Mouse (Mus musculus): Measurements from ENCODE around the gene Nt5c2. TPM values are rescaled to one million over a fixed set of nuclear protein-coding genes. Genes with fewer than 3 reads are reported as not detected.

Nt5c2 gene
- polyA plus RNA-seq, 1 experiment: 76.9 TPM

- Histone ChIP-seq H3K9ac (ENCODE audit: low read depth, poor library complexity, severe bottlenecking) (no peak overlapping the region), H3K27me3 (ENCODE audit: control insufficient read depth, insufficient read depth, low read length, poor library complexity, severe bottlenecking) (no peaks in the 10 kb centered on the region), H3K4me3 (ENCODE audit: low read depth, low read length) (no peak overlapping the region), H3K4me1 (ENCODE audit: control insufficient read depth, insufficient read depth, low read length) (no peaks in the 10 kb centered on the region), H3K9me3 (replicated peaks; ENCODE audit: control insufficient read depth, insufficient read depth, low read length, poor library complexity, severe bottlenecking) (0 out of 2 replicates have a peak, but pooled peaks cover 2% of the 10 kb centered on the region), H3K36me3 (ENCODE audit: control insufficient read depth, insufficient read depth, low read length, poor library complexity, severe bottlenecking) (peaks cover 48% of the 10 kb centered on the region), H3K27ac (ENCODE audit: insufficient read depth, low read length) (no peak overlapping the region)
- TF ChIP-seq EP300 (IDR thresholded peaks at IDR 0.05; ENCODE audit: insufficient read depth, low read depth, low read length): no peak
- TF ChIP-seq CTCF (IDR thresholded peaks at IDR 0.05; ENCODE audit: low read depth, low read length): no peak
- TF ChIP-seq POLR2A (IDR thresholded peaks at IDR 0.05; ENCODE audit: insufficient read depth, low read length): no peak
Measured at GRCm38 (mm10) chr19:46892856-46893255, 122.1 kb downstream of the Nt5c2 start.

- H3K4me3 ChIP-seq (ENCODE audit: low read depth, low read length): no peak overlapping the region
- no peak for TF ChIP-seq POLR2A (IDR thresholded peaks at IDR 0.05; ENCODE audit: insufficient read depth, low read length)
- TF ChIP-seq CTCF (IDR thresholded peaks at IDR 0.05; ENCODE audit: low read depth, low read length): no peak
- no peak for TF ChIP-seq EP300 (IDR thresholded peaks at IDR 0.05; ENCODE audit: insufficient read depth, low read depth, low read length)
- H3K27me3 ChIP-seq (ENCODE audit: control insufficient read depth, insufficient read depth, low read length, poor library complexity, severe bottlenecking): no peaks in the 10 kb centered on the region
- H3K9me3 ChIP-seq (replicated peaks; ENCODE audit: control insufficient read depth, insufficient read depth, low read length, poor library complexity, severe bottlenecking): no peaks in the 10 kb centered on the region
- H3K27ac ChIP-seq (ENCODE audit: insufficient read depth, low read length): no peak overlapping the region
- no peaks in the 10 kb centered on the region for H3K4me1 ChIP-seq (ENCODE audit: control insufficient read depth, insufficient read depth, low read length)
- no peak overlapping the region for H3K9ac ChIP-seq (ENCODE audit: low read depth, poor library complexity, severe bottlenecking)
- H3K36me3 ChIP-seq (ENCODE audit: control insufficient read depth, insufficient read depth, low read length, poor library complexity, severe bottlenecking): peaks cover 44% of the 10 kb centered on the region
Measured at GRCm38 (mm10) chr19:46890657-46891056, 124.3 kb downstream of the Nt5c2 start.

DNA sequence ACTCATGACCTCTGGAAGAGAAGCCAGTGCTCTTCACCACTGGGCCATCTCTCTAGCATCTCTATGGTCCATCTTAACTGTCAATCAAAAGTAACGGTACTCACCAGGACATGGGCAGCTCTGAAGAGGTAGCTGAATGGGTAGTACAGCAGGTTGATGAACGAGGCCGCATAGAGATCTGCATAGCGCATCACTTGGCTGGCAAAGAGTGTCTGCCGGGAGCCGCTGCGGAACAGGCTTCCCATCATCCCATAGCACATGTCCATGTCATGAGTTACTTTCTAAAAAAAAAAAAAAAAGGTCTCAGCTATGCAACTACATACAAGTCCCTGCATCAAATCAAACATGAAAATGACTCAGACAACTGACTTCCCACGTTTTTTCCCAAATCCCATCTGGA lies 125.3 kb downstream of the Nt5c2 start:
- Histone ChIP-seq H3K27me3 (ENCODE audit: control insufficient read depth, insufficient read depth, low read length, poor library complexity, severe bottlenecking) (no peaks in the 10 kb centered on the region), H3K9me3 (replicated peaks; ENCODE audit: control insufficient read depth, insufficient read depth, low read length, poor library complexity, severe bottlenecking) (no peaks in the 10 kb centered on the region), H3K9ac (ENCODE audit: low read depth, poor library complexity, severe bottlenecking) (no peak overlapping the region), H3K4me1 (ENCODE audit: control insufficient read depth, insufficient read depth, low read length) (no peaks in the 10 kb centered on the region), H3K36me3 (ENCODE audit: control insufficient read depth, insufficient read depth, low read length, poor library complexity, severe bottlenecking) (peaks cover 46% of the 10 kb centered on the region), H3K4me3 (ENCODE audit: low read depth, low read length) (no peak overlapping the region), H3K27ac (ENCODE audit: insufficient read depth, low read length) (no peak overlapping the region)
- TF ChIP-seq CTCF (IDR thresholded peaks at IDR 0.05; ENCODE audit: low read depth, low read length) (no peak), POLR2A (IDR thresholded peaks at IDR 0.05; ENCODE audit: insufficient read depth, low read length) (no peak), EP300 (IDR thresholded peaks at IDR 0.05; ENCODE audit: insufficient read depth, low read depth, low read length) (no peak)

GRCm38 (mm10) chr19:46887811-46888527 lies 127.0 kb downstream of the Nt5c2 start:
- H3K36me3 ChIP-seq (ENCODE audit: control insufficient read depth, insufficient read depth, low read length, poor library complexity, severe bottlenecking): peaks cover 46% of the 10 kb centered on the region
- no peak overlapping the region for H3K9ac ChIP-seq (ENCODE audit: low read depth, poor library complexity, severe bottlenecking)
- H3K4me1 ChIP-seq (ENCODE audit: control insufficient read depth, insufficient read depth, low read length): no peaks in the 10 kb centered on the region
- no peaks in the 10 kb centered on the region for H3K27me3 ChIP-seq (ENCODE audit: control insufficient read depth, insufficient read depth, low read length, poor library complexity, severe bottlenecking)
- no peaks in the 10 kb centered on the region for H3K9me3 ChIP-seq (replicated peaks; ENCODE audit: control insufficient read depth, insufficient read depth, low read length, poor library complexity, severe bottlenecking)
- H3K4me3 ChIP-seq (ENCODE audit: low read depth, low read length): no peak overlapping the region
- TF ChIP-seq POLR2A (IDR thresholded peaks at IDR 0.05; ENCODE audit: insufficient read depth, low read length) (no peak), CTCF (IDR thresholded peaks at IDR 0.05; ENCODE audit: low read depth, low read length) (no peak), EP300 (IDR thresholded peaks at IDR 0.05; ENCODE audit: insufficient read depth, low read depth, low read length) (no peak)
- no peak overlapping the region for H3K27ac ChIP-seq (ENCODE audit: insufficient read depth, low read length)

- H3K9ac ChIP-seq (ENCODE audit: low read depth, poor library complexity, severe bottlenecking): no peak overlapping the region
- TF ChIP-seq POLR2A (IDR thresholded peaks at IDR 0.05; ENCODE audit: insufficient read depth, low read length) (no peak), CTCF (IDR thresholded peaks at IDR 0.05; ENCODE audit: low read depth, low read length) (no peak)
- no peaks in the 10 kb centered on the region for H3K4me1 ChIP-seq (ENCODE audit: control insufficient read depth, insufficient read depth, low read length)
- H3K27me3 ChIP-seq (ENCODE audit: control insufficient read depth, insufficient read depth, low read length, poor library complexity, severe bottlenecking): no peaks in the 10 kb centered on the region
- H3K4me3 ChIP-seq (ENCODE audit: low read depth, low read length): no peak overlapping the region
- peaks cover 44% of the 10 kb centered on the region for H3K36me3 ChIP-seq (ENCODE audit: control insufficient read depth, insufficient read depth, low read length, poor library complexity, severe bottlenecking)
- H3K9me3 ChIP-seq (replicated peaks; ENCODE audit: control insufficient read depth, insufficient read depth, low read length, poor library complexity, severe bottlenecking): no peaks in the 10 kb centered on the region
- no peak overlapping the region for H3K27ac ChIP-seq (ENCODE audit: insufficient read depth, low read length)
Measured at GRCm38 (mm10) chr19:46886826-46887225, 128.1 kb downstream of the Nt5c2 start.

- Histone ChIP-seq H3K4me3 (ENCODE audit: low read depth, low read length) (no peak overlapping the region), H3K9ac (ENCODE audit: low read depth, poor library complexity, severe bottlenecking) (no peak overlapping the region), H3K9me3 (replicated peaks; ENCODE audit: control insufficient read depth, insufficient read depth, low read length, poor library complexity, severe bottlenecking) (no peaks in the 10 kb centered on the region), H3K36me3 (ENCODE audit: control insufficient read depth, insufficient read depth, low read length, poor library complexity, severe bottlenecking) (peaks cover 30% of the 10 kb centered on the region), H3K4me1 (ENCODE audit: control insufficient read depth, insufficient read depth, low read length) (no peaks in the 10 kb centered on the region), H3K27me3 (ENCODE audit: control insufficient read depth, insufficient read depth, low read length, poor library complexity, severe bottlenecking) (no peaks in the 10 kb centered on the region), H3K27ac (ENCODE audit: insufficient read depth, low read length) (no peak overlapping the region)
- TF ChIP-seq EP300 (IDR thresholded peaks at IDR 0.05; ENCODE audit: insufficient read depth, low read depth, low read length): no peak
- no peak for TF ChIP-seq POLR2A (IDR thresholded peaks at IDR 0.05; ENCODE audit: insufficient read depth, low read length)
- no peak for TF ChIP-seq CTCF (IDR thresholded peaks at IDR 0.05; ENCODE audit: low read depth, low read length)
Measured at GRCm38 (mm10) chr19:46885365-46885764, 129.6 kb downstream of the Nt5c2 start.

Data from ES-Bruce4 (cell line).